Mouse (Mus musculus): Measurements from ENCODE around the gene Acer3. TPM values are rescaled to one million over a fixed set of nuclear protein-coding genes. Genes with fewer than 3 reads are reported as not detected.

Acer3 gene
- polyA plus RNA-seq (2014; fragmentation: Nextera tagmentation; extraction: Ambion mirVana), result 35.2 and 35.8 TPM in 2 replicates

GRCm38 (mm10) chr7:98321083-98321482, at the start of gene Acer3:
Gene Acer3, minus strand, starts transcription at chr7:98321208.
- Histone ChIP-seq H3K27ac (ENCODE audit: low read depth, low read length) (no peak within 1 kb of the TSS), H3K4me1 (replicated peaks; ENCODE audit: control insufficient read depth, insufficient read depth, low read length) (no peaks in the 10 kb centered on the region), H3K36me3 (ENCODE audit: control insufficient read depth, insufficient read depth, low read length) (no peaks in the 10 kb centered on the region), H3K9ac (ENCODE audit: low read depth, low read length) (no peak within 1 kb of the TSS), H3K27me3 (replicated peaks; ENCODE audit: control insufficient read depth, insufficient read depth, low read length) (no peaks in the 10 kb centered on the region), H3K9me3 (ENCODE audit: control insufficient read depth, low read length) (no peaks in the 10 kb centered on the region), H3K4me3 (ENCODE audit: low read depth, low read length) (no peak within 1 kb of the TSS), H3K4me2 (no peak within 1 kb of the TSS)
- DNase-seq (ENCODE audit: low spot score) (no peak), ATAC-seq (replicated peaks; ENCODE audit: low FRiP score) (no peak)
- WGBS, result 60% methylated on average over 2 of the region's 2 CpGs

DNA sequence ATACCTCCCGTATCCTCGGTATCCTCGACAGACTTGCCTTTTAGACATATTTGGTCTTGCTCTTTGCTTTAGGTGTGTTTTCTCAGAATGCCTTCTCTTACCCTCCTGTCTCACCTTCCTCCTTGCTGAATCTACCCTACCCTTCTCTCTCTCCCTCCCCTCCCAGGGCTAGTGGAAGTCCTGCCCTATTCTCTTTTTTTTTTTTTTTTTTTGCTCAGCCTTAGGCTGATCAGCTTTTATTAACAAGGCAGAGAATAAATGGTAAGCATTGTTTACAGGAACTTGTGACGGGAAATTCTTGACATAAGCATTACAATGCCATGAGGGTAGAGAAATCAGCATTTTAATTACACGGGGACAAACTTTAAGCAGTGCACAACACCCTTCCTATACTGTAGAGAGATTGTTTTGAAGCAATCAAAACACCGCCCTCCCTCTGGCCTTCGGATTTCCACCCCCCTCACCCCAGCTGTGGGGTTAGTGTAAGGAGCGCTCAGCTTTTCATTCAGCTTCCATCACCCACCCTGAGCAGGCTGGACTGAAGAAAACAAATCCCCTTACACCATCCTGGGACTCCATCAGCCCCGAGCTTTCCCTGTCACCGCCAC, 48.9 kb upstream of the Acer3 start:
- H3K27ac ChIP-seq (ENCODE audit: low read depth, low read length), result no peak overlapping the region
- WGBS, result 60% methylated on average over 10 of the region's 10 CpGs
- no peaks in the 10 kb centered on the region for H3K36me3 ChIP-seq (ENCODE audit: control insufficient read depth, insufficient read depth, low read length)
- H3K9me3 ChIP-seq (ENCODE audit: control insufficient read depth, low read length), result no peaks in the 10 kb centered on the region
- no peak overlapping the region for H3K4me2 ChIP-seq
- H3K9ac ChIP-seq (ENCODE audit: low read depth, low read length), result no peak overlapping the region
- H3K4me3 ChIP-seq (ENCODE audit: low read depth, low read length), result no peak overlapping the region
- H3K27me3 ChIP-seq (replicated peaks; ENCODE audit: control insufficient read depth, insufficient read depth, low read length), result 0 out of 2 replicates have a peak, but pooled peaks cover 3% of the 10 kb centered on the region
- DNase-seq (ENCODE audit: low spot score) (no peak), ATAC-seq (replicated peaks; ENCODE audit: low FRiP score) (no peak)
- no peaks in the 10 kb centered on the region for H3K4me1 ChIP-seq (replicated peaks; ENCODE audit: control insufficient read depth, insufficient read depth, low read length)

DNA sequence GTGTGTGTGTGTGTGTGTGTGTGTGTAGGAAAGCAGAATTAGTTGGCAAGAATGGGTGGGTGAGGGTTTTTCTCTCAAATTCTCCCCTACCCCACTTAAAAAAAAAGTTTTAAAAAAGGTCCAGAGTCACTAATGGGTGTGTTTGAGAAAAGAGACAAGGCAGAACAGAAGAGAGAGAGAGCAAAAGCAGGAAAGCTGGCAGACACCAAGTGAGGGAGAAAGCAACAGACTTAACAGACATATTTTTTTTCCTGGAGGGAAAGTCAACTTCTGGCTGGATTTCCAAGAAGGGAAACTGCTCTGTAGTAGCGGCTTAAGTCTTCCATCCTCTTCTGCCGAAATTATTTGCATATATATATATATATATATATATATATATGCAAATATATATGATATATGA, 40.7 kb upstream of the Acer3 start:
- H3K9ac ChIP-seq (ENCODE audit: low read depth, low read length), result no peak overlapping the region
- H3K9me3 ChIP-seq (ENCODE audit: control insufficient read depth, low read length), result no peaks in the 10 kb centered on the region
- H3K27ac ChIP-seq (ENCODE audit: low read depth, low read length), result no peak overlapping the region
- peak overlapping the region; percentile 85 for H3K4me2 ChIP-seq
- H3K4me3 ChIP-seq (ENCODE audit: low read depth, low read length), result peak overlapping the region; percentile 66
- 50% methylated on average over 2 of the region's 2 CpGs for WGBS
- ATAC-seq (replicated peaks; ENCODE audit: low FRiP score), result no peak
- H3K4me1 ChIP-seq (replicated peaks; ENCODE audit: control insufficient read depth, insufficient read depth, low read length), result no peaks in the 10 kb centered on the region; the same call in 1 of the 2 replicates
- no peaks in the 10 kb centered on the region for H3K36me3 ChIP-seq (ENCODE audit: control insufficient read depth, insufficient read depth, low read length)
- no peak for DNase-seq (ENCODE audit: low spot score)
- H3K27me3 ChIP-seq (replicated peaks; ENCODE audit: control insufficient read depth, insufficient read depth, low read length), result peaks cover 39% of the 10 kb centered on the region

GRCm38 (mm10) chr7:98361063-98361652, 40.1 kb upstream of the Acer3 start, which contains the start of gene Tsku:
Gene Tsku, minus strand, starts transcription at chr7:98361328.
- peak within 1 kb of the TSS; percentile 66 for H3K4me3 ChIP-seq (ENCODE audit: low read depth, low read length)
- DNase-seq (ENCODE audit: low spot score) (peak; percentile 87), ATAC-seq (replicated peaks; ENCODE audit: low FRiP score) (peak; percentile 78)
- no peaks in the 10 kb centered on the region for H3K9me3 ChIP-seq (ENCODE audit: control insufficient read depth, low read length)
- no peaks in the 10 kb centered on the region; the same call in none of the 2 replicates for H3K4me1 ChIP-seq (replicated peaks; ENCODE audit: control insufficient read depth, insufficient read depth, low read length)
- H3K36me3 ChIP-seq (ENCODE audit: control insufficient read depth, insufficient read depth, low read length), result no peaks in the 10 kb centered on the region
- under 1% methylated on average over 52 of the region's 52 CpGs for WGBS
- H3K9ac ChIP-seq (ENCODE audit: low read depth, low read length), result peak within 1 kb of the TSS; percentile 60
- peak within 1 kb of the TSS; percentile 59; the same call in 1 of the 2 replicates for H3K27ac ChIP-seq (ENCODE audit: low read depth, low read length)
- H3K4me2 ChIP-seq, result peak within 1 kb of the TSS; percentile 85
- H3K27me3 ChIP-seq (replicated peaks; ENCODE audit: control insufficient read depth, insufficient read depth, low read length), result peaks cover 39% of the 10 kb centered on the region

DNA sequence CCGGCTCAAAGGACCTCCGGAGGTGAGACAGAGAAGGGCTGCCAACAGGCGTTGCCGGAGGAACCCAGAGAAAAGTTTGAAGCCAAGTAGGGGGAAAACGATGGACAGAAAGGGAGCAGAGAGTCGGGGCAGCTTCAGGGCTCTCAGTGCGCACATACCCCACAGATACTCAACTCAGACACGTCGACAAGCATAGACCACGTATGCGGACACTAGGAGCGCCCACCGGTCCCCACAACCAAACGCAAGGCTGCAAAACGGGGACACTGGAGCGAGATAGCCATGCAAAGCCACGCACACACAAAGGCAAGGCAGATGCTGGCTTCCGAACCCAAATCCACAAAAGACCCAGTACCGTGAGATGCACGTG, 39.6 kb upstream of the Acer3 start:
- no peaks in the 10 kb centered on the region for H3K9me3 ChIP-seq (ENCODE audit: control insufficient read depth, low read length)
- peaks cover 39% of the 10 kb centered on the region for H3K27me3 ChIP-seq (replicated peaks; ENCODE audit: control insufficient read depth, insufficient read depth, low read length)
- H3K36me3 ChIP-seq (ENCODE audit: control insufficient read depth, insufficient read depth, low read length), result no peaks in the 10 kb centered on the region
- 1% methylated on average over 20 of the region's 20 CpGs for WGBS
- ATAC-seq (replicated peaks; ENCODE audit: low FRiP score) (no peak; the same call in 1 of the 2 replicates), DNase-seq (ENCODE audit: low spot score) (peak; percentile 66)
- H3K9ac ChIP-seq (ENCODE audit: low read depth, low read length), result peak overlapping the region; percentile 60
- peak overlapping the region; percentile 59; the same call in 1 of the 2 replicates for H3K27ac ChIP-seq (ENCODE audit: low read depth, low read length)
- peak overlapping the region; percentile 85 for H3K4me2 ChIP-seq
- peak overlapping the region; percentile 66 for H3K4me3 ChIP-seq (ENCODE audit: low read depth, low read length)
- peaks cover under 1% of the 10 kb centered on the region for H3K4me1 ChIP-seq (replicated peaks; ENCODE audit: control insufficient read depth, insufficient read depth, low read length)

DNA sequence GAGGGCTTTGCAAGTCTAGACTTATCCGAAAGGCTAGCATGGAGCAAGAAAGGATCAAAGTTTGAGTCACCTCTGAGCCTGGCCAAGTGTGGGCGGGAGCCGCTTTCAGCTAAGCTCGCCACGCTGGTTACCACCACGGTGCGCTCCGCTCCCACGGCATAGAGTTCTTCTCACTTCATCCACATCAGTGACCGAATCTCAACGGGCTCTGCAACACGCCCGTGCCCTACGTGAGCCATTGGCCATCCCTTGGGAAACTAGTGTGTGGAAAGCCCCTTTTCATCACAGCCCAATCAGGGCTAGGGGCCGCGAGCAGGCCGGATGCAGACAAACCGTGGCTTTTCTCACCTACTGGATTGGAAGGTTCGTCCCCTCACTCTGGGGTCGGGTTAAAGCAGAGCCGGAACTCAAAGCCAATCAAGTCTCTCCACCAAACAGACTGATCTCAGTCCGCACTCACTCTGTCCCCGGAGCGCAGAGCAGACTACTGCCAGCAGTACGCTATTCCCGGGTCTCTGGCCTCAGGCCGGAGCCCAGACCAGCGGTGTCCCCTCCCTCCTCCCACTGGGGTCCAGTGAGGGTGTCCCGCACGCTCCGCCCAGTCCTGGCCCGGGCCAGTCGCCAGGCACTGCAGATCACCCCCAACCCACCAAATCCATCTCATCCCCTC, 39.1 kb upstream of the Acer3 start:
- WGBS, result 2% methylated on average over 33 of the region's 33 CpGs
- ATAC-seq (replicated peaks; ENCODE audit: low FRiP score) (peak; percentile 46), DNase-seq (ENCODE audit: low spot score) (peak; percentile 52)
- Histone ChIP-seq H3K27ac (ENCODE audit: low read depth, low read length) (peak overlapping the region; percentile 59; the same call in 1 of the 2 replicates), H3K9ac (ENCODE audit: low read depth, low read length) (peak overlapping the region; percentile 60), H3K27me3 (replicated peaks; ENCODE audit: control insufficient read depth, insufficient read depth, low read length) (peaks cover 39% of the 10 kb centered on the region), H3K9me3 (ENCODE audit: control insufficient read depth, low read length) (no peaks in the 10 kb centered on the region), H3K4me2 (peak overlapping the region; percentile 85), H3K4me3 (ENCODE audit: low read depth, low read length) (peak overlapping the region; percentile 66), H3K4me1 (replicated peaks; ENCODE audit: control insufficient read depth, insufficient read depth, low read length) (peaks cover 5% of the 10 kb centered on the region), H3K36me3 (ENCODE audit: control insufficient read depth, insufficient read depth, low read length) (no peaks in the 10 kb centered on the region)

DNA sequence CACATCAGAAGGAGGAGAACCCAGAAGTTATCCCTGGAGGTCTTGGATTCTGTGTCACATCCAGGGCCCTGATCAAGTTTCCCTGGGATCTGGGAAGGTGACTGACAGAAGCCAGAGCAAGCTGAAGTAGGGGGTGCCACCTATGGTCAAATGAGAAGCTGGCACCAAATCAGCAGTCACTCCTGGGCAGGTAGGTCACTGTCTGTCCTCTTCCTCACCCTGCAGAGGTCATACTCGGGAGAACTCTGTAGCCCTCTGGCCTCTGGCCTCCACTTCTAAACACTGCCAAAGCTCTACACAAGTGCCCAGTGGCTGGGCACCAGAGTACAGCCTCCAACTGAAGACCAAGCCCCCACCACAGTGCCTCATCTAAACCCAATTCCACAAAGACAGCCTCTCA, 37.0 kb upstream of the Acer3 start:
- 67% methylated on average over 1 of the region's 1 CpGs for WGBS
- no peaks in the 10 kb centered on the region for H3K9me3 ChIP-seq (ENCODE audit: control insufficient read depth, low read length)
- H3K4me1 ChIP-seq (replicated peaks; ENCODE audit: control insufficient read depth, insufficient read depth, low read length), result peaks cover 13% of the 10 kb centered on the region
- no peak for DNase-seq (ENCODE audit: low spot score)
- ATAC-seq (replicated peaks; ENCODE audit: low FRiP score), result no peak
- no peak overlapping the region for H3K4me2 ChIP-seq
- no peak overlapping the region for H3K27ac ChIP-seq (ENCODE audit: low read depth, low read length)
- no peak overlapping the region for H3K9ac ChIP-seq (ENCODE audit: low read depth, low read length)
- H3K36me3 ChIP-seq (ENCODE audit: control insufficient read depth, insufficient read depth, low read length), result no peaks in the 10 kb centered on the region
- peaks cover 39% of the 10 kb centered on the region for H3K27me3 ChIP-seq (replicated peaks; ENCODE audit: control insufficient read depth, insufficient read depth, low read length)
- no peak overlapping the region for H3K4me3 ChIP-seq (ENCODE audit: low read depth, low read length)

DNA sequence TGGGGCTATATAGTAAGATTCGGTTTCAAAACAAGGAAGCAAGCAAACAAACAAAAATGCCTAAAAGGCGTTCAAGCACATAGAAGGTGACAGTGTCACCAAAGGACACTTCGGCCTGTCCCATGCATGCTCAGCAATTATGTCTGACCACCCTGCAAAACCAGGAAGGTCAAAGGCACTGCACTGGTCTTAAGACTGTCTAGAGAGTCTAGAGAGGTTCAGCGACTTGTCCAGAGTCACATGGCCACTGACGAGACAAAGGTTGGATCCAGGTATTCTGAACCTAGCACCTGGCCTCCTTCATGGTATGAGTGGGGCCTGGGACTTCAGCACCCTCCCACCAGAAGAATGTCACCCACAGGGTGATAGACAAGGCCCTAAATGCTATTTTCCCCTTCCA, 36.3 kb upstream of the Acer3 start:
- Histone ChIP-seq H3K9me3 (ENCODE audit: control insufficient read depth, low read length) (no peaks in the 10 kb centered on the region), H3K4me1 (replicated peaks; ENCODE audit: control insufficient read depth, insufficient read depth, low read length) (peaks cover 13% of the 10 kb centered on the region)
- WGBS, result 79% methylated on average over 5 of the region's 5 CpGs

More for the DNA sequence above, 36.3 kb upstream of the Acer3 start:
- DNase-seq (ENCODE audit: low spot score) (no peak), ATAC-seq (replicated peaks; ENCODE audit: low FRiP score) (no peak)
- no peak overlapping the region for H3K4me3 ChIP-seq (ENCODE audit: low read depth, low read length)
- no peak overlapping the region for H3K4me2 ChIP-seq
- H3K27me3 ChIP-seq (replicated peaks; ENCODE audit: control insufficient read depth, insufficient read depth, low read length), result peaks cover 39% of the 10 kb centered on the region
- no peak overlapping the region for H3K9ac ChIP-seq (ENCODE audit: low read depth, low read length)
- no peak overlapping the region for H3K27ac ChIP-seq (ENCODE audit: low read depth, low read length)
- no peaks in the 10 kb centered on the region for H3K36me3 ChIP-seq (ENCODE audit: control insufficient read depth, insufficient read depth, low read length)
